Mouse (Mus musculus) T-cell, adult 66 days (primary cell): ENCODE measurements around the gene Daxx. TPM values are rescaled to one million over a fixed set of nuclear protein-coding genes. Genes with fewer than 3 reads are reported as not detected.

Source experiments
- total RNA-seq, 2 experiments: library from RNA; stranded (reverse); gene quantifications; 3 replicates in 1 of 2; 4 replicates in 1 of 2; pipeline ENCODE4 v1.2.4; 2023

The Daxx gene
- 10 to 100 TPM; 71.8 to 76.6 TPM for total RNA-seq

GRCm38 (mm10) chr17:33909077-33909868 lies at the start of gene Daxx:
Daxx (plus strand) TSS chr17:33909414.

GRCm38 (mm10) chr17:33873537-33873936 lies 35.7 kb upstream of the Daxx start, which contains the start of gene Gm7029:
Gm7029 (plus strand) TSS chr17:33873837.

GRCm38 (mm10) chr17:33890533-33891059 lies 18.6 kb upstream of the Daxx start, which contains the start of gene Kifc1:
Kifc1 (minus strand) TSS chr17:33890661.

GRCm38 (mm10) chr17:33904835-33905234 lies 4.4 kb upstream of the Daxx start, which contains the start of gene Platr17:
Platr17 (plus strand) TSS chr17:33905135.

GRCm38 (mm10) chr17:33915671-33916250 lies 6.5 kb downstream of the Daxx start, which contains the start of the genes Tapbp and Zbtb22:
Tapbp (plus strand) TSS chr17:33915899.
Zbtb22 (plus strand) TSS chr17:33915904.

DNA sequence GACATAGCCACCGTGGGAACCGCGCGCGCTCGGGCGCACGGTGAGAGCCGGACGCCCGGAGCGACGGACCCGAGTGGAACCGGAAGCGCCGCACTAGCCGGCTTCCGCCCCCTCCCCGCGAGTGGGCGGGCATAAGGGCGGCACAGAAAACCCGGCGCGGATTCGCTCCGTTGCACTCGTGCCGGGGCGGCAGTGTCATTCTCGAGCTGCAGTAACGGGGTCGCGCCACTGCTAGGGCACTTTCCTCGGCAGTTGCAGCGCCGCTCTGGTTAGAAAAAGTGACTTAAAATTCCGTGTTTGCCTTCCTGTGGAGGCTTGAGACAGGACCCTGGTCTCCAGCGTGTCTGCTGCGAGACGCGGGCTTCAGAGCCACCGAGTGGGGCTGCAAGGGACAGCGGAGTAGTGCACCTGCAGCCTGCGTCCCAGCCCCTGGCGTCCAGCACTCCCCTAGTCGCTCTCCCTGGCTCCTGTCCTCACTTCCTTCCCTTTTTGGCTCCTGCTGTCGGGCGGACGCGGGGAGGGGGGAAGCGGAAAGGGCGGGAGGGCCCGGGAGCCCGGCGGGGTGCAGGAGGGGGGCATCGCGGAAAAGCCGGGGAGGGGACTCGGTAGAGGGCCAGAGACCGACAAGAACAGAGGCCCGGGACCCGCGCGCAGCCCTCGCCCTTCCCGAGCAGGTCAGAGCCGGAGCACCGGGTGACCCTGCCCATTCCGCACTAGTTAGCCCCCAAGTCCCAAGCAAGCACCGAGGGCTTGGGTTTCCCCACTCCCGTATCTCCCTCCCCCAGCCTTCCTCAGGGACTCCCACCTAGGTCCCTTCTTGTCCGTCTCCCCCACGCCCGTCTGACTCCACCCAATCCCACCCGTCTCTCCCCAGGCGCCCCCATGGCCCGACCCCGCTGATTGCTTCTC lies 20.4 kb downstream of the Daxx start, which contains the start of gene Rgl2:
Gene Rgl2 (plus strand): TSS at position 173 of the 909 bp plus-strand sequence.

DNA sequence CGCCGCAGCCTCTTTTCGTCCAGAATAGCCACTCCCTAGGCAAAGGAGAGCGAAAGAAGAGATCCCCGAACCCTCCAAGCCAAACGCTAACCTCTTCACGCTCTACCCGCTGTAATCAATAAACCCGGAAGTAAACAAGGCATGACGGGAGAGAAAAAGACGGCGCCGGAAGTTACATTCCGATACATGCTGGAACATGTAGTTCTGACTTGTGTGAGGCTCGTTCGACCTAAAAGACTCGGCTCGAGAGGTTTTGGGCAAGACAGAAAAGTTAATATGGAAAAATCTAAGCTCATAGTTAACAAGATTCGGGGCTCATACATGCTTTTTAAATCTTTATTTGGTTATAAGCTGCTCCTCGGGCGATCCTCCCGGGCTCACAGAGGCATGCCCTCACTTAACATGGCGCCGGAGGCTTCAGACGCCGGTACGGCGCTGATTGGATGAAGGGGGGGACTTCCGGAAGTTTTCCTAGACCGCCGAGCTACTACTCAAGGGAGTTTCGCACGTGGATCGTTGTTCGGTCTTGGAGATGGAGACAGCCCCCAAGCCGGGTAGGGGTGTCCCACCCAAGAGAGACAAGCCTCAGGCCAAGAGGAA lies 31.1 kb downstream of the Daxx start, which contains the start of the genes Pfdn6 and Wdr46:
Gene Pfdn6 (minus strand): TSS at position 138 of the 600 bp plus-strand sequence.
Gene Wdr46 (plus strand): TSS at position 455 of the 600 bp plus-strand sequence.

GRCm38 (mm10) chr17:33951021-33951946 lies 42.1 kb downstream of the Daxx start, which contains the start of gene B3galt4:
B3galt4 (minus strand) TSS chr17:33951488.

GRCm38 (mm10) chr17:33955555-33956214 lies 46.5 kb downstream of the Daxx start, which contains the start of the genes Vps52 and Rps18:
Vps52 (plus strand) TSS chr17:33955812.
Rps18 (minus strand) TSS chr17:33956001.

Other genes with a start within 250 kb of the Daxx start
- 100 to 1,000 TPM; 358 to 393 TPM for gene Hnrnpm, start 222.6 kb upstream of the Daxx start, total RNA-seq
- 10 to 100 TPM; 54.0 to 58.5 TPM for gene March2, start 190.7 kb upstream of the Daxx start, total RNA-seq
- 100 to 1,000 TPM; 184 to 198 TPM for gene Rab11b, start 148.9 kb upstream of the Daxx start, total RNA-seq
- 1 to 10 TPM in 1 of 2 experiments, under 1 TPM in 1; 0.86 to 1.5 TPM for gene Angptl4, start 127.6 kb upstream of the Daxx start, total RNA-seq
- gene Kank3, start 98.9 kb upstream of the Daxx start, total RNA-seq = 1 to 10 TPM; 1.2 TPM
- gene Rps28, start 84.9 kb upstream of the Daxx start, total RNA-seq = 1,000 to 10,000 TPM; 4,788 to 5,322 TPM
- 100 to 1,000 TPM; 126 to 127 TPM for gene Ndufa7, start 84.8 kb upstream of the Daxx start, total RNA-seq
- gene Cd320, start 66.3 kb upstream of the Daxx start, total RNA-seq = 10 to 100 TPM in 1 of 2 experiments, 1 to 10 TPM in 1; 8.5 to 10.7 TPM
- gene Gm7029, start 35.6 kb upstream of the Daxx start, total RNA-seq = not detected
- 10 to 100 TPM in 1 of 2 experiments, 1 to 10 TPM in 1; 10.0 to 11.2 TPM for gene Kifc1, start 18.8 kb upstream of the Daxx start, total RNA-seq
- gene Platr17, start 4.3 kb upstream of the Daxx start, total RNA-seq = under 1 TPM in 1 of 2 experiments, not detected in 1; 0.96 TPM
- 100 to 1,000 TPM; 407 to 437 TPM for gene Tapbp, start 6.5 kb downstream of the Daxx start, total RNA-seq
- gene Zbtb22, start 6.5 kb downstream of the Daxx start, total RNA-seq = 10 to 100 TPM; 33.0 to 33.9 TPM
- 100 to 1,000 TPM; 153 to 181 TPM for gene Rgl2, start 20.1 kb downstream of the Daxx start, total RNA-seq
- 10 to 100 TPM; 65.1 to 71.1 TPM for gene Pfdn6, start 30.9 kb downstream of the Daxx start, total RNA-seq
- gene Wdr46, start 31.2 kb downstream of the Daxx start, total RNA-seq = 10 to 100 TPM; 67.6 to 67.7 TPM
- 10 to 100 TPM; 14.1 to 16.0 TPM for gene B3galt4, start 42.1 kb downstream of the Daxx start, total RNA-seq
- 10 to 100 TPM; 73.4 to 74.6 TPM for gene Vps52, start 46.4 kb downstream of the Daxx start, total RNA-seq
- 1,000 to 10,000 TPM; 2,139 to 2,167 TPM for gene Rps18, start 46.6 kb downstream of the Daxx start, total RNA-seq
- 1,000 to 10,000 TPM; 5,234 to 5,289 TPM for gene H2-K1, start 90.9 kb downstream of the Daxx start, total RNA-seq
- gene Ring1, start 115.3 kb downstream of the Daxx start, total RNA-seq = 10 to 100 TPM; 30.4 to 30.6 TPM
- 100 to 1,000 TPM; 117 to 150 TPM for gene H2-Ke6, start 118.6 kb downstream of the Daxx start, total RNA-seq
- 100 to 1,000 TPM; 100 to 103 TPM for gene Slc39a7, start 122.3 kb downstream of the Daxx start, total RNA-seq
- gene Rxrb, start 122.4 kb downstream of the Daxx start, total RNA-seq = 100 to 1,000 TPM; 114 to 115 TPM
- 10 to 100 TPM; 19.8 to 27.5 TPM for gene Col11a2, start 130.0 kb downstream of the Daxx start, total RNA-seq
- 1 to 10 TPM; 6.9 to 9.5 TPM for gene H2-Oa, start 182.9 kb downstream of the Daxx start, total RNA-seq
- 10 to 100 TPM; 25.1 to 25.8 TPM for gene H2-DMa, start 210.1 kb downstream of the Daxx start, total RNA-seq
- 100 to 1,000 TPM; 303 to 376 TPM for gene Brd2, start 213.2 kb downstream of the Daxx start, total RNA-seq
- 1 to 10 TPM; 2.3 to 8.6 TPM for gene H2-DMb2, start 233.9 kb downstream of the Daxx start, total RNA-seq
- gene H2-DMb1, start 243.7 kb downstream of the Daxx start, total RNA-seq = 1 to 10 TPM; 3.1 to 5.9 TPM